ENCODE assay signal across 18 mouse cellular contexts in the genomic region with DNA sequence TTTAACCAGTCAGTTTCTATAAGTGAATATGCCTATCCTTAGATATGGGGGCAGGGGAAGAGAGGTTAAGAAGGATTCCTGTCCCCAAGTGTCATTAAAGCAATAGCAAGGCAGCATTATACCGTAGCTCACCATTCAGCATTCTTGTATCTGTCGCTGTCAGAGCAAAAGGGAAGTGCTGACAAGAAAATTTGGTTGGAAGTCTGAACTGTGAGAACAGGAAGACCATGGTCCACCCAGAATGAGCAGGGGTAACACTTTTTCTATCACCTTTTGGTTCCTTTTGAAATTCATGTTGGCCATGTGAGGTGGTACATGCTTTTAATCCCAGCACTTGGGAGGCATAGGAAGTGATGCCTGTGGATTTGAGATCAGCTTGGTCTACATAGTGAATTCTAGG. TPM values are rescaled to one million over a fixed set of nuclear protein-coding genes. Genes with fewer than 3 reads are reported as not detected.
A peak's percentile ranks its signal among the peaks of the same experiment; 100 is the strongest.
DNase-seq lines count a peak whose midpoint lies in the region; ATAC-seq and TF ChIP-seq lines count a peak whose summit lies in the region.
"Had no signal": no experiment of that assay in that cellular context is flagged by ENCODE, and none has a peak within 500 bp of the region (broad histone marks: within the 10 kb centered on the region; RNA-seq: fewer than 3 reads in every experiment).

No protein-coding gene starts in this region.

- peak overlapping the region; percentile 9; the same call in 1 of the 2 replicates for H3K4me3 ChIP-seq in liver, embryonic 15.5 days (replicated peaks)
- H3K4me3 ChIP-seq in liver, embryonic 11.5 days (ENCODE audit: low read depth, low read length): no peak overlapping the region
- H3K4me3 ChIP-seq in spleen, adult 2 months (ENCODE audit: extremely low read depth, insufficient read depth, insufficient read length): 0 out of 2 replicates have a peak overlapping the region, but pooled peaks have one; percentile 13
- no peak overlapping the region for H3K4me3 ChIP-seq in macrophage (ENCODE audit: inconsistent target)
- H3K4me3 ChIP-seq: embryonic facial prominence, embryonic 12.5 days; forebrain, embryonic 15.5 days; hindbrain, embryonic 12.5 days had no signal

- peak overlapping the region; percentile 23 for H3K4me2 ChIP-seq in liver, embryonic 15.5 days
- no peak overlapping the region for H3K4me2 ChIP-seq in liver, embryonic 11.5 days
- H3K4me2 ChIP-seq: embryonic facial prominence, embryonic 12.5 days; forebrain, embryonic 15.5 days; hindbrain, embryonic 12.5 days had no signal

- H3K9ac ChIP-seq in liver, embryonic 15.5 days: no peak overlapping the region
- no peak overlapping the region for H3K9ac ChIP-seq in liver, embryonic 11.5 days (ENCODE audit: low read depth, low read length)
- H3K9ac ChIP-seq: embryonic facial prominence, embryonic 12.5 days; forebrain, embryonic 15.5 days; hindbrain, embryonic 12.5 days had no signal

- DNase-seq in liver, embryonic 11.5 days (ENCODE audit: low spot score): no peak
- no peak for DNase-seq in spleen, adult 2 months (ENCODE audit: low read depth in 1 of 2, low spot score in 2 of 2)
- no peak for DNase-seq in spleen, postnatal 4 days (ENCODE audit: low spot score in 2 of 2)
- no peak for DNase-seq in layer of hippocampus, postnatal 36 days
- no peak for DNase-seq in ovary, adult 18-20 months (ENCODE audit: low spot score)
- DNase-seq: adrenal gland, postnatal 10 days; cerebellum, adult 11 months; cerebellum, adult 8-10 months; cerebellum, postnatal 14 days; gastrocnemius, postnatal 10 days; heart, postnatal 10 days; heart, postnatal 4 days had no signal

- no peak overlapping the region for H3K27ac ChIP-seq in liver, embryonic 15.5 days (replicated peaks)
- no peak overlapping the region for H3K27ac ChIP-seq in liver, embryonic 11.5 days (ENCODE audit: low read depth, low read length)
- 0 out of 2 replicates have a peak overlapping the region, but pooled peaks have one; percentile 26 for H3K27ac ChIP-seq in spleen, adult 2 months (ENCODE audit: insufficient read depth, low read length)
- H3K27ac ChIP-seq in macrophage: peak overlapping the region; percentile 70; the same call in 1 of the 2 replicates
- H3K27ac ChIP-seq: embryonic facial prominence, embryonic 12.5 days; forebrain, embryonic 15.5 days; hindbrain, embryonic 12.5 days had no signal

- H3K79me2 ChIP-seq in macrophage (ENCODE audit: inconsistent target): peaks cover 36% of the 10 kb centered on the region; the same call in 1 of the 2 replicates

- no peaks in the 10 kb centered on the region for H3K27me3 ChIP-seq in liver, embryonic 15.5 days
- H3K27me3 ChIP-seq in liver, embryonic 11.5 days (replicated peaks; ENCODE audit: control insufficient read depth, insufficient read depth, low read length): no peaks in the 10 kb centered on the region
- no peaks in the 10 kb centered on the region for H3K27me3 ChIP-seq in spleen, adult 2 months (ENCODE audit: control insufficient read depth, insufficient read depth, low read length)
- H3K27me3 ChIP-seq: embryonic facial prominence, embryonic 12.5 days; forebrain, embryonic 15.5 days; hindbrain, embryonic 12.5 days had no signal

- no peaks in the 10 kb centered on the region for H3K36me3 ChIP-seq in liver, embryonic 15.5 days (replicated peaks)
- H3K36me3 ChIP-seq in liver, embryonic 11.5 days (ENCODE audit: control insufficient read depth, insufficient read depth, low read length): no peaks in the 10 kb centered on the region
- H3K36me3 ChIP-seq in spleen, adult 2 months (ENCODE audit: control insufficient read depth, insufficient read depth, low read length): no peaks in the 10 kb centered on the region
- H3K36me3 ChIP-seq in macrophage (ENCODE audit: inconsistent target): peaks cover 7% of the 10 kb centered on the region; the same call in 1 of the 2 replicates
- H3K36me3 ChIP-seq: embryonic facial prominence, embryonic 12.5 days; forebrain, embryonic 15.5 days; hindbrain, embryonic 12.5 days had no signal

- no peak for TF ChIP-seq POLR2A in spleen, adult 2 months (IDR thresholded peaks at IDR 0.05; ENCODE audit: low read depth, low read length)

- WGBS in liver, embryonic 15.5 days (ENCODE audit: insufficient replicate concordance): 35% methylated on average over 2 of the region's 2 CpGs
- WGBS in liver, embryonic 11.5 days: 50% methylated on average over 2 of the region's 2 CpGs
- 48% methylated on average over 2 of the region's 2 CpGs for WGBS in spleen, adult 2 months
- 3% methylated on average over 2 of the region's 2 CpGs for WGBS in macrophage (ENCODE audit: missing documents)

- H3K4me1 ChIP-seq in liver, embryonic 15.5 days (replicated peaks): peaks cover 7% of the 10 kb centered on the region; the same call in 1 of the 2 replicates
- peaks cover 4% of the 10 kb centered on the region; the same call in 1 of the 2 replicates for H3K4me1 ChIP-seq in liver, embryonic 11.5 days (replicated peaks; ENCODE audit: control insufficient read depth, insufficient read depth, low read length)
- H3K4me1 ChIP-seq in spleen, adult 2 months (ENCODE audit: control insufficient read depth, insufficient read depth, insufficient read length): peaks cover 11% of the 10 kb centered on the region; the same call in 1 of the 2 replicates
- H3K4me1 ChIP-seq: embryonic facial prominence, embryonic 12.5 days; forebrain, embryonic 15.5 days; hindbrain, embryonic 12.5 days had no signal

- ATAC-seq in liver, embryonic 15.5 days (ENCODE audit: insufficient read depth): no peak
- no peak for ATAC-seq in liver, embryonic 11.5 days (replicated peaks; ENCODE audit: low FRiP score)
- ATAC-seq: forebrain, embryonic 15.5 days; hindbrain, embryonic 16.5 days had no signal

- H3K9me3 ChIP-seq in liver, embryonic 15.5 days (replicated peaks): no peaks in the 10 kb centered on the region
- H3K9me3 ChIP-seq in liver, embryonic 11.5 days (ENCODE audit: control insufficient read depth, low read length): no peaks in the 10 kb centered on the region
- H3K9me3 ChIP-seq: embryonic facial prominence, embryonic 12.5 days; forebrain, embryonic 15.5 days; hindbrain, embryonic 12.5 days had no signal

- TF ChIP-seq CTCF in spleen, adult 2 months (IDR thresholded peaks at IDR 0.05; ENCODE audit: extremely low read depth, insufficient read depth, insufficient read length, insufficient replicate concordance): no peak

RNA-seq across cellular contexts. Expression of gene I830077J02Rik, which starts 1.4 kb away (rescaled TPM):
- 3.2 and 3.5 TPM in 2 replicates for polyA plus RNA-seq in liver, embryonic 15.5 days (2015; fragmentation: Nextera tagmentation; extraction: Ambion mirVana)
- polyA plus RNA-seq in liver, embryonic 11.5 days (2014; fragmentation: Nextera tagmentation; extraction: Ambion mirVana): 5.6 and 5.9 TPM in 2 replicates
- polyA plus RNA-seq in spleen, adult 2 months (2012; rRNA removed): 17.9 and 18.8 TPM in 2 replicates
- 10 to 100 TPM in 19 of 26 experiments, 1 to 10 TPM in 7; 2.8 to 56.4 (median 19.7) TPM for total RNA-seq in macrophage (2018; cell fraction: chromatin; rRNA removed)
- total RNA-seq in macrophage (2018; cell fraction: cytosol; rRNA removed): 10 to 100 TPM in 21 of 26 experiments, 1 to 10 TPM in 5; 8.0 to 36.7 (median 16.7) TPM
- 10 to 100 TPM in 23 of 26 experiments, 1 to 10 TPM in 3; 6.3 to 60.0 (median 23.8) TPM for total RNA-seq in macrophage (2018; cell fraction: nucleus; rRNA removed)
- polyA plus RNA-seq in macrophage (2018): 5.4 to 14.3 TPM (median 11.3 TPM) in 3 replicates
- under 1 TPM; 0.56 to 0.90 TPM for total RNA-seq in layer of hippocampus, postnatal 36 days (2021)

RNA-seq across cellular contexts. Expression of gene Wdr77, which starts 28.1 kb away (rescaled TPM):
- 39.8 and 41.1 TPM in 2 replicates for polyA plus RNA-seq in liver, embryonic 15.5 days (2015; fragmentation: Nextera tagmentation; extraction: Ambion mirVana)
- polyA plus RNA-seq in liver, embryonic 11.5 days (2014; fragmentation: Nextera tagmentation; extraction: Ambion mirVana): 154 and 167 TPM in 2 replicates
- polyA plus RNA-seq in spleen, adult 2 months (2012; rRNA removed): 25.7 and 36.5 TPM in 2 replicates
- 10 to 100 TPM in 19 of 26 experiments, 1 to 10 TPM in 7; 5.2 to 35.9 (median 18.0) TPM for total RNA-seq in macrophage (2018; cell fraction: chromatin; rRNA removed)
- total RNA-seq in macrophage (2018; cell fraction: cytosol; rRNA removed): 10 to 100 TPM in 18 of 26 experiments, 1 to 10 TPM in 8; 7.1 to 14.5 (median 10.9) TPM
- total RNA-seq in macrophage (2018; cell fraction: nucleus; rRNA removed): 10 to 100 TPM in 16 of 26 experiments, 1 to 10 TPM in 10; 5.1 to 42.0 (median 11.9) TPM
- 11.7 to 27.3 TPM (median 12.7 TPM) in 3 replicates for polyA plus RNA-seq in macrophage (2018)
- 10 to 100 TPM; 50.8 to 50.9 TPM for total RNA-seq in layer of hippocampus, postnatal 36 days (2021)

RNA-seq across cellular contexts. Expression of gene Atp5f1, which starts 28.8 kb away (rescaled TPM):
- polyA plus RNA-seq in liver, embryonic 15.5 days (2015; fragmentation: Nextera tagmentation; extraction: Ambion mirVana): 286 and 308 TPM in 2 replicates
- polyA plus RNA-seq in liver, embryonic 11.5 days (2014; fragmentation: Nextera tagmentation; extraction: Ambion mirVana): 499 and 512 TPM in 2 replicates
- 48.1 and 56.9 TPM in 2 replicates for polyA plus RNA-seq in spleen, adult 2 months (2012; rRNA removed)
- 10 to 100 TPM; 16.1 to 90.8 (median 56.0) TPM for total RNA-seq in macrophage (2018; cell fraction: chromatin; rRNA removed)
- total RNA-seq in macrophage (2018; cell fraction: cytosol; rRNA removed): 100 to 1,000 TPM; 145 to 251 (median 202) TPM
- 100 to 1,000 TPM in 4 of 26 experiments, 10 to 100 TPM in 22; 32.9 to 108 (median 70.0) TPM for total RNA-seq in macrophage (2018; cell fraction: nucleus; rRNA removed)
- 178 to 432 TPM (median 247 TPM) in 3 replicates for polyA plus RNA-seq in macrophage (2018)
- 100 to 1,000 TPM; 277 to 291 TPM for total RNA-seq in layer of hippocampus, postnatal 36 days (2021)

RNA-seq across cellular contexts. Expression of gene Ovgp1, which starts 42.4 kb away (rescaled TPM):
- polyA plus RNA-seq in liver, embryonic 15.5 days (2015; fragmentation: Nextera tagmentation; extraction: Ambion mirVana): 0.36 and 0.74 TPM in 2 replicates
- polyA plus RNA-seq in liver, embryonic 11.5 days (2014; fragmentation: Nextera tagmentation; extraction: Ambion mirVana): 1.0 and 1.7 TPM in 2 replicates
- polyA plus RNA-seq in spleen, adult 2 months (2012; rRNA removed): 1.1 and 2.1 TPM in 2 replicates
- total RNA-seq in macrophage (2018; cell fraction: chromatin; rRNA removed): 1 to 10 TPM in 22 of 26 experiments, under 1 TPM in 3, not detected in 1; 0.60 to 6.2 (median 1.6) TPM
- total RNA-seq in macrophage (2018; cell fraction: cytosol; rRNA removed): under 1 TPM in 6 of 26 experiments, not detected in 20; 0.04 to 0.26 (median 0.24) TPM
- 1 to 10 TPM in 13 of 26 experiments, under 1 TPM in 8, not detected in 5; 0.24 to 3.1 (median 1.6) TPM for total RNA-seq in macrophage (2018; cell fraction: nucleus; rRNA removed)
- polyA plus RNA-seq in macrophage (2018): 0.10 to 0.22 TPM (median 0.20 TPM) in 3 replicates
- 1 to 10 TPM; 2.8 to 3.0 TPM for total RNA-seq in layer of hippocampus, postnatal 36 days (2021)

Comparison
In these comparisons a context has a peak if more than half of its experiments do, and no peak if none do; other contexts are left out.
1. H3K4me3 ChIP-seq: peak in liver, embryonic 15.5 days (single experiment) and spleen, adult 2 months (single experiment); none in liver, embryonic 11.5 days (single experiment) and macrophage (single experiment).
2. H3K27ac ChIP-seq: peak in spleen, adult 2 months (single experiment) and macrophage (single experiment); none in liver, embryonic 15.5 days (single experiment) and liver, embryonic 11.5 days (single experiment).